Mouse (Mus musculus) monocyte, adult 2 months (primary cell): ENCODE measurements around the gene Crip2.

ENCODE experiments used
- DNase-seq, 2 experiments: peaks; one replicate each; pipeline ENCODE4 v3.0.0; 2022; ENCODE audit warnings: low spot score in 2 of 2, low read depth in 1 of 2

The Crip2 gene

GRCm38 (mm10) chr12:113176960-113177725, 37.1 kb downstream of the Crip2 start:
- DNase-seq, result no peak

- no peak for DNase-seq
These were observed 41.0 kb downstream of the Crip2 start for GRCm38 (mm10) chr12:113181020-113181419.

- DNase-seq, result no peak
These were observed 44.9 kb downstream of the Crip2 start for GRCm38 (mm10) chr12:113184945-113185344.

GRCm38 (mm10) chr12:113185442-113186291, 45.6 kb downstream of the Crip2 start, which contains the start of gene Tmem121:
Gene Tmem121 (plus strand): TSS chr12:113185930.
- DNase-seq, result no peak

- no peak for DNase-seq
These were observed 46.4 kb downstream of the Crip2 start for GRCm38 (mm10) chr12:113186326-113187010.

- no peak for DNase-seq
These were observed 47.0 kb downstream of the Crip2 start for GRCm38 (mm10) chr12:113187011-113187375.

- DNase-seq, result peak; percentile 27 to 52
These were observed 47.7 kb downstream of the Crip2 start for GRCm38 (mm10) chr12:113187584-113188295.

- no peak for DNase-seq
These were observed 48.5 kb downstream of the Crip2 start for GRCm38 (mm10) chr12:113188349-113189055.

GRCm38 (mm10) chr12:113193423-113193822, 53.4 kb downstream of the Crip2 start:
- no peak for DNase-seq
